Mouse (Mus musculus) testis, postnatal 14 days (tissue): Measurements from ENCODE around the gene Ccdc169.

Experiments used
- DNase-seq: peaks from one replicate; pipeline ENCODE4 v3.0.0; 2021; ENCODE audit warnings: low spot score

Ccdc169 gene

DNA sequence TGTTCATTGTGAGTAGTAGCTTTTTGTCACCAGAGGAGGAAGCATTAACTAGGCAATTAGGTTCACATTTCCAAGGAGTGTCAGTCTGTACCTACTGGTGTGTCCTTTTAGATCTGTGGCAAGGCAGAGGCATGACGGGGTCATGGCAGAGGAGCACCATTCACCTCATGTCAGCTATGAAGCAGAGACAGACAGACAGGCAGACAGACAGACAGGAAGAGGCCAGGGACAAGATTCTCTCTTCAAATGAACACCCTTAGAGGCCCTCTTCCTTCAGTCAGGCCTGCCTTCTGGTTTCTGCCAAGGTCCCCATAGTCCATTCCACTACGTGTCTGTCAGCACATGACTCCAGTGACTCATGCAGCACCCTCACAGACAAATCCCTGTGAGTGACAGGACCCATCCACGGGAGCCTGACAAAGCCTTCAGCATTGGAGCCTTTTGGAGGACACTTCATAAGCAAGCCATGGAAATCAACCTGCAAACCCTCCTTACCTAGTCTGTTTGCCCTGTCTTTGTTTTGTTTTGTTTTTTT is 14.7 kb upstream of the Ccdc169 start:
- DNase-seq: no peak

DNA sequence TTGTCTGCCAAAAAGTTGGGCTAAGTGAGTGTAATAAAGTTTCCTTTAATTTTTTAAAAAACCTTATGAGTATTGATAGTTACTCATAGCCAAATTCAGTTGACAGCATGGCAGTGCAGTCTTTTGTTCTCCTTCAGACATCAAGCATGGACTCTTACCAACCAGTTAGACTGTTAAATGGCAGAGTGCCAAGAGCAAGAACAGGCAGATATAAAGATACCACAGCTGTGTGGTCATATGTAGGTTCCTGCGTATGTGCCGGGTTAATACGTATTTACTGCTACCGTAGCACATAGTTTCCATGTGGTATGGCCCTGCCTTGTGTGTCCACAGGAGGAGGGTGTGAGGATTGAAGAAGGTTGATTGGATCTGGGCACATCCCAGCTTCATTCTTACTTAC is 14.1 kb upstream of the Ccdc169 start:
- no peak for DNase-seq

DNA sequence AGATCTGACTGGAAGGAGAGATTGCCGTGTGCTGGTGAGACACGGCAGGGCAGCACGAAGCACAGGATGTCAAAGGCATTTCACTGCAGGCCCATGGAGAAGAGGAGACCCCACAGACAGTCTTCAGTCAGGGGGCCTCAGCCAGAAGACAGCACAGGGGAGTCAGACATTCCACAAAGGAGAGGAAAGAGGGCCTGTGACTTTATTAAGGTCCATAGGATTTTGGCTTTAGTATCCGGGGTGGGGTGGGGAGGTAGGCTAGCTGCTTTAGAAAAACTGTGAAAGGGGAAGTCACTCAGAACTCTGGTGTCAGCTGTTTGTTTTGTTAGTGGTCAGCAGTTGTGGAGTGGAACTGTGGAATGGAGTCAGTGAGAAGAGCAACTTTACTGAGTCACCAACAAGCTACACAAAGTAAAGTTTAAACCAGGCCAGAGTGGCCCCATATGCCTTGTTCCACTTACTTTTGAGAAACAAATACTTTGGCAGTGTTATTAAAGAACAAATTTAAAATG is 7.9 kb upstream of the Ccdc169 start:
- no peak for DNase-seq

DNA sequence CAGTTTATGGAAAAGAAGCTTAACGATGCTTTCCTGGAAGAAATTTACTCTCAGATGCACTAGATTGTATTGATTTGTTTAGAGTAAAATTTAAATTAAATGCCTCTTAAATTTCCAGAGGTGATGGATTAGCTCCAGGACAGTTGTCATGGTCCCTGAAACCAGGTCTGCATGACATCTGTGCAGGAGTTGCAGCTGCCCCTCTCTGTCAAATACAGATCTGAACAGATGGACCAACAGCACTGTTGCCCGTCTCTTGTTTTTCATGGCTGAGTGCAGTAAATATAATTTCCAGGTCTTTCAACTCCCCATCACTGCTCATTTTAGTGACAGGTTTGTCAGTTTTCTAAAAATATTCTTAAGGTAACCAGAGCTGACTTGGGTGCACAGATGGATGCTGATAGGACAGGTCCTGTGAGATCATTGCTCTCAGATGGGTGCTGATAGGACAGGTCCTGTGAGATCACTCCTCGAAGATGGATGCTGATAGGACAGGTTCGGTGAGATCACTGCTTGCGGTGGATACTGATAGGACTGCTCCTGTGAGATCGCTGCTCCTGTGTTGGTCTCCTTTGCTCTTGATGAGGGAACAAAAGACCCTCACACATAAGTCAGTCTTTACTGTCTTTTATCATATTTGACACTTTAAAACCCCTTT is 5.4 kb upstream of the Ccdc169 start:
- DNase-seq: no peak

DNA sequence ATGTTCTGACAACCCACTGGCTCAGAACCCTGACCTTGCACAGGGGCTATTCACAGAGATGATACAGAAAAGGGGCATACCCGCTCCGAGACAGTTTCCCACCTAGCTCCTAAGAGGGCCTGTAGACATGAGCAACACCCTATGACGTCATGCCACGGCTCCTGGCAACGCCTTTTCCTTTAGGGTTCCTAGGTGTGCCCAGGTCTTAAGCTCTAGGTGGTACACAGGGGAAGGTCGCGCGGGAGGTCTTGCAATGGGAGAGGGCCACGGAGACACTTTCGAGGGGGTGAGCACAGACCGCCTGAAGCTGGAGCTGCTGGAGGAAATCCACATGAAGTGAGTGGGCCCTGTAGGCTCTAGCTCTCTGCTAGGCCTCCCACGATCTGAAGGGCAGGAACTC is 2.7 kb downstream of the Ccdc169 start:
- no peak for DNase-seq

DNA sequence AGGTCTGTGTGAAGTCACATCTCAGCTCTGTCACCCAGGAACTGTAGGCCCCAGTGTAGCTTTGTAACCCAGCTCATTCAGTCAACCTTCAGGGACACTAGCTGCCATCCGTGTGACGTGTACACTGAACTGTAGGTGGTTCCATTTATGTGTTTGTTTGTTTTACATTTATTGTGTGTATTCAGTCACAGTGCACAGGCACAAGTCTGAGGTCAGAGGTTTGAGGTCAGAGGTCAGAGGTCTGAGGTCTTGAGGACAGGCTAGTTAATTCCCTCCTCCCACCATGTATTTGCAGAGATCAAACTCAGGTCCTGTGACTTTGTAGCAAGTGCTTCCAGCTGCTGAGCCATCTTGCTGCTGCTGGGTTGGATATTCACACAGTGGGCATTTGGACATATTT is 4.3 kb downstream of the Ccdc169 start:
- no peak for DNase-seq

DNA sequence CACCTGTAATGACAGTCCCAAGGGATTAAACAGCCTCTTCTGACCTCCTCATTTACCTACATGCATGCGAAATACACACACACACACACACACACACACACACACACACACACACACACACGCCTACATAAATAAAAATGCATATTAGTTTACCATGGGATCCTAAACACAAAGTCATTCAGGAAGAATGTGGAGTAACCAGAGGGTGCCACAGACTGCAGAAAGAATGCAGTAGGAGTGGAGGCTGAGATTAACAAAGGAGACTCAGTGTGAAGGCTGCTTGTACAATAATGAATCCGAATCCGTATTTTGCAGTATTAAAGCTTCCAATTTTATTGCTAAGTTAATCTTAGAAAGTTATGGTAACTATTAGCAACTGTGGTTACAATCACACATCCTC is 7.8 kb downstream of the Ccdc169 start:
- no peak for DNase-seq

DNA sequence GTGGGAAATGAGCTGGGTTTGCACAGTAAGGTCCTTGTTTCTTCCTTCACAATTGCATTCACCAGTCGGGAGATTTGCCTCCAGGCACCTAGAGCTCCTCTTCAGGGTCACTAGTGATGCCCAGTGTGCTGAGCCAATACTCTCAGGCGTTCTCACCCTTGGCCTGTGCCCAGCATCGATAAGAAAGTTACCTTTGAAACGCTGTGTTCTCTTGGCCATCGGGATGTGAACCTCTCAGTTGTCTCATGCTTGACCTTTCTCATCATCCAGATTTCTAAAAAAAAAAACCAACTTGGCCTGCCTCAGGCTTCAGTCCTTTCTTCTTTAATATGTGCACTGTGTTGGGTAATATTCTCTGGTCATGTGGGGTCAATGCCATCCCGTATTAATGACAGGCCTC is 9.3 kb downstream of the Ccdc169 start:
- peak; percentile 83 for DNase-seq

DNA sequence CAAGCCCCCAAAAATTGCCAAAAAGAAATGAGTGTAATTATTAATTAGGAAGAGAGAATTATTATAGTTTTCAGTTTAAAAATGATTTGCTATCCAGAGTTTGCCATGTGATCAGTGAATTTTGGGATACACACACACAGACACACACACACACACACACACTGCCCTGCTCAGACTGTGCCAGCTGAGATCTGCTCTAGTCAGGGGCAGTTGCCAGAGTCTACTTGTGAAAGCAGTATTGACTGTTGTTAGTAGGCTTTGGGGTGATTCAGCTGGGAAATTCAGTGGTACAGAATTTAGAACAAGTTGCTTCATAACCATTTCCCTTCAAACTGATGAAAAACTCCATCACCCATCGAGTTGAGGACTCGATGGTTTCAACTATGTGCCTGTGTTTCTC is 10.0 kb downstream of the Ccdc169 start:
- no peak for DNase-seq

DNA sequence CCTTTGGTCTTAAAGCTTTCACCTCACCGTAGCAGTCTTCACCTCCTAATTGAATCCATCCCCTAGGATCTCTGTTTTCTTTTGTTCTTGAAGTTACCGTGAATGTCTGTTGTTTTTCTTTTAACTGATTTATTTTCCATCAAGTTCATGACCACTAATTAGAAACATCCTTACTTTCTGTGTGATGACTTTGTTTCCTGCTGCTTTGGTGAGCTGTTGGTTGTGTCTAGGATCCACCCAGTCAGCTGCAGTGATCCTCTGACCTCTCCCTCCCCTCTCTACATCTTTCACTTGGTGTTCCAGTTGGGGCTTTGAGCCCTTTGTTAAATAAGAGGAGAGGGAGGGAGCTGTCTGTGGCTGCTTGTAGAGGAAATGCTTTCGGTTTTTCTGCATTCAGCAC is 11.0 kb downstream of the Ccdc169 start:
- DNase-seq: no peak

DNA sequence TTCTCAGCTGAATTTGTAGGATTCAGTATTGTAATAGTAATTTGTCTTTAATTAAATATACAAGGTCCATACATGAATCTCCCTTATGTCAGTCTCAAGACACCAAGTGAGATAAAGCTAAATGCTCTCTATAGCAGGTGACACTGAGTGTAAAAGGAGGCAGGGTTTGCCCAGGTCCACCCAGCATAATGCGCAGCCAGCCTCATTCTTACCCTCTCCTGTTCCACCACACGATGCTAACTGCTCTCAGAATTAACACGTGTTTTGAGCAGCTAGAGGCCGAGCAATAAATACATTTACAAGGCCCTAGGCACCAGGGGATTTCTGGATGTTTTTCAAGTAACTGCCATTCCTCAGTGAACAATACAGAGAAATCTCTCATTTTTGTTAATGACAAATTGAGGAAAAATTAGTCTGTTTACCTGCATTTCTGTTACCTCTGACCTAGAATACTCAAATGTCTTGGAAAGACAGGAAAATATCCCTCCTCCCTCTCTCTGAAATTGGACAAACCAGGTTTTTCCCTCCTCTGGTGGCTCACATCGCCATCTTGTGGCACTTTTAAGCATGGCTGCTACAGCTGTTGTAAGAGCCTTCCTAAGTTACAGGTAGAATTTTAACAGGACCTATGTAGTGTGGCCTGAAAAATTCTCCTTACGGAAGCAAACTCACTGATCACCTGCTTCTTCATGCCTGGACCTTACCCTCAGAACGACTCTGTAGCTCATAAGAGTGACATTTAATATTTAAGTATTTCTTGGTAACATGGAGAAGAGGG is 14.7 kb downstream of the Ccdc169 start:
- no peak for DNase-seq

DNA sequence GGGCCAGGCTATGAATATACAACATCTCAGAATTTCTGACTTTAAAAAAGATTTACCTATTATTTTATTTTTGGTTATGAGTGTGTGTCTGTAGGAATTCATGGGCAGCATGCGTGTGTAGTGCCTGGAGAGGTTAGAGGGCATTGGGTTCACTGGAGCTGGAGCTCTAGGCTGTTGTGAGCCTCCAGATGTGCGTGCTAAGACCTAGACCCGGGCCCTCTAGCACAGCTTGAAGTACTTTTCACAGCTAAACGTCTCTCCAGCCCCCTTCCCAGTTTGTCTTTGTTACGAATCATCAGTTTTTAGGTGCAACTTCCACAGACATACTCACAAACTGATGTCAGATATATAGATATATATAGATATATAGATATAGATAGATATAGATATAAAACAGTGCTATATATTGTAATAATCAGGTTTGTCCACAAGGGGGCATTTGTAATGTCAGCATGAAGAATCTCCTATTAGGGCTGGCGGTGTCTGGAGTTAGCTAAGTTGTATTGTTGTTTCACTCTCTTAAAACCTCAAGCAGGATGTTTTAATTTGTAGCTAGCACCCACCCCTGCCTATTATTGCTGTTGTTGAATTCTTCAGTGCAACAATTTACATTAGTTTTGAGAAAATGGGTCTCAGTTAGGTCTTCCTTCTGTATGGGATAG is 15.7 kb downstream of the Ccdc169 start:
- no peak for DNase-seq

DNA sequence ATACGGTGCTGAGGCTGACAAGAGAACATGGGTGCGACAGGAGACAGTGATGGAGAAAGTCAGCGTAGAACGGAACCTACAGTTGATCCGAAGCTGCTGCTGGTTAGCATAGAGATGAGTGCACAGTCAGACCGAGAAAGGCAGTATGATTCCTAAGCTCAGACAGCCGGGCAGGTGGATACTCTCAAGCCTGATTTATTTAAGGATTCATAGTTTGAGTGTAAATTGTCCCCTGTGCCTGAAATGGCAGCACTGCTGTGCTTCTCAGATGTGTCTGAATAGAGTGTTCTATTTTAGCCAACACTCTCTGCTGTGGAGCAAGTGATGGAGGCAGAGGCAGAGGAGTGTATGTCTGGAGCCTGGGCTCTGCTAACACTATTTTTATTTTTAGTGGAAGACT is 17.0 kb downstream of the Ccdc169 start:
- DNase-seq: no peak

DNA sequence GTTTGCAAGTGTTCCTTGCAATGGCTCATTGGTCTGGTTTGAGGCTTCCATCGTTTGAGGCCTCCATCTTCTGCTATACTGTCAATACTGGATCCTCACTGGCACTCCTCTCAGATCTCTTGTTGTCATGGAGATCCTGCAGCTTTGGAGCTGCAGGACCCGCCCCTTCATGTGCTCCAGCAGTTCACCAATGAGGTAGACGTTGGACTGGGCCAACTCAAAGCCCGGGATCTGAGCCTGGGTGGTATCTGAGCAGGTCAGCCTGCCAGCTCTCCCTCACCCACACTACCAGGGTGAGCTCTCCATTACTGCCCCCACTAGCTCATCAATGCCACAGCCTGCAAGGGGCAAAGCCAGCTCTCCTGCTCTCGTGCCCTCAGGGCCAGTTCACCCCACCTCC is 20.3 kb downstream of the Ccdc169 start:
- no peak for DNase-seq

DNA sequence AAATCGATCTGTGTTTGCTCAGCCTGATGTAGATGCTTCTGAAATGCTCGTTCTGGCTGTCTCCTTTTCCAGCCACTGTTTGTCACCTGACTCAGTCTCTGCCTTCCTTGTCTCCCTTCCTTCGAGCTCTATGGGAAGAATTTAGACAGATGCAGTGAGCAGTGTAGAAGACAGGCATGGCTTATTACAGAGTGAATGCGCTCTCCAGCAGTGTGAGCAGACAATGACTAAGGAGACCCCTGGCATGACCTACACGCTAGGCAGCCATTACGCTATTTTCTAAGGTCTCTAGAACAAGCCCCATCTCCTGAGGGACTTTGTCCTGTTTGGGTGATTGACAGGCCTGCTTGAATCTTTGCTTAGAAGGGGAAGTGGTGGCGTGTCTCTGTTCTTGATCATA is 24.0 kb downstream of the Ccdc169 start:
- no peak for DNase-seq

DNA sequence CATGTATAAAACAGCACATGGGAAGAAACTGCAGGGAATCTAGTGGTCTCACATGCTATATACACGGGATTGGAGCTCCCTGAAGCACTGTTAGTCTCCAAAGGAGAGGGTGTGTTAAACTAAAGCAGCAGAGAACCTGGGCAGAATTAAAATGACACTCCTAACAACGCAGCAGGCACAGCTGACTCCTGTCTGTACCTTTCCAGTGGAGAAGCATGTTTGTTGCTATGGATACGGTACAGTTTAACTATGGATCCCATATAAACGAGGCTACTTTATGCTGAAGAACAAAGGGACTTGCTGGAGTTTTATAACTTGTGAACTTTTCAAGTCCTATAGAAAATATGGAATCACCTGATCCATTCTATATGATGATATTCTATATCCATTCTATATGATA is 26.4 kb downstream of the Ccdc169 start:
- DNase-seq: no peak

DNA sequence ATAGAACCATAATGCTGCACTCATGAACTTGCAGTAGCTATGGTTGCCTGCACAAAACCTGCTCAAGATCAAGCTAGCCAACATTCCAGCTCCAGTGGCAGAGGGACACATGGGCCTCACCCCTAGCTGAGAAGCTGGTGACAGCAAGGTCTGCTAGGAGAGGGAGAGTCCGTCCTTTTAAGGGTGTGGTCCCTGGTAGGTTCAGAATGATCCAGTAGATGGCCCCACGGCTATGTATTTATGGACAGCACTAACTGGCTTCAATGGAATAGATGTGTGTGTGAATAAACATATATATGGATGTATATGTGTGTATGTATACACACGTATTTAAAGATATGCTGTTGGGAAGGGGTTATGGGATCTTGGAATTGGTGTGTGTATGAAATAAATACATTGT is 35.3 kb downstream of the Ccdc169 start:
- DNase-seq: no peak

DNA sequence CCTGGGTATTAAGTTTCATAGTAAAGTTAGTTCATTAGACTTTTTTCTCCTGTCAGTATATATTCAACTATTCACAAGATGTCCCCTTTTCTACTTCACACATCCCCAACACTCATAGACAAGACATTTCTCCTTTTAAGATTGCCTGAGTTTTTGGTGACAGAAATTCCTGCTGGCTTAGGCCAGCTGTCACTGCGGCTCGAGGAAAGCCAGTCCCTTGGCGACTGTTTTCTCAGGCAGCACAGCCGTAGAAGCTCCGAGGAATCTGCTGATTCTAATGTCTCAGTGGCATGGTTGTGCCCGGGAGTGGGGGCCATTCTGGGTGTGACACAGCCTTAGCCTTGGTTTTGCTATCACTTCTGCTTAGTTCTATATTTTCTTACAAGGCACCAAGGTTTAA is 40.1 kb downstream of the Ccdc169 start:
- DNase-seq: no peak

DNA sequence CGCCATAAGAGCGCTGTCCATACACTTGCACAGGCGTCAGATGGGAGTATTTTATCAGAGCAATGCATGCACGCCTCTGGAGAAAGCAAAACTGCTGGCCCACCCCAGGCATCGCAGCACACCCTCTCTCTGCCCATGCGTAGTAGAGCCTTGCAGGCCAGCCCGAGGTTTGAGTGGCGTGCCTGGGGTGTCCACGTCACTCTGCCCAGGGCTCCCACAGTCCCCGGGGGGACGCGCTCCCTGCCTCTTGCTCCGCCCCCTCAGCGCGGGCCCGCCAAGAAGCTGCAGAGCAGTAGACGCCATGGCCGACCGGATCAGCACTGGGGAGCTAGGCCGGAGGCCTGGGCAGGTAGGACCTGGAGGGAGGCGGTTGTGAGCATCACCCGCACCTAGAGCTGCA is 44.6 kb downstream of the Ccdc169 start, which contains the start of gene Sohlh2:
TSS of gene Sohlh2 (plus strand) at position 263 of the 400 bp plus-strand sequence.
- peak; percentile 85 for DNase-seq

DNA sequence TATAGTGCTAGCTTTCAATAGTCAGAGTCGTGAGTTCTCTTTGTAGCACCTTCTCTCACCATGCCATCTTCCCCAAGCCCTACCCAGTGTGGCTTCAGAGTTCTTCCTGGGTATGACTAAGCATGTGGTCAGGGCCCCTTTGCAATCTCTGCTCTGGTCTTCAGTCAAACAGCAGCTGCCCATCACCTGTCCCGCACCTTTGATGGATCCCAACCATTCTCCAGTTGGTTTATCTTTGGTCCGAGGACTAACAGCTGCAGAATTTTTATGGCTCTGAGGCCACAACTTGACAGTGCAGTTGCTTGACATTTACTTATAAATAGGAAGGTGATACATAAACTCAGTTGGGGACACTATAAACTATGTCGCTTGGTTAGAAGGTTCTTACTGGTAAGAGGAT is 54.5 kb downstream of the Ccdc169 start:
- DNase-seq: no peak

DNA sequence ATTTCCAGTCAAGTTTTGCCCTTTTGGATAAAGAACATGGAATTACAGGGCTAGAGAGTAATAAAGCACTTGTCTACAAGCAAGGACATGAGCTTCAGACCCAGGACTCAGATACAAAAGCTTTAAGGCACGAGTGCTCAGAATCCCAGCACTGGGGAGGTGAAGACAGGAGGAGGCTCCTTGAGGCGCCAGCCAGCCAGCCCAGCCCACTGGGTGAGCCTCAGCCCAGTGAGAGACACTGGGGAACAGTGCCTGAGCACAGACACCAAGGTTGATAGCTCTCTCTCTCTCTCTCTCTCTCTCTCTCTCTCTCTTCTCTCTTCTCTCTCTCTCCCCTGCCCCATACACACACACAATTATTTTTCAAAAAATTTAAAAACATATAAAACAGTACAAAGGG is 56.2 kb downstream of the Ccdc169 start:
- no peak for DNase-seq

DNA sequence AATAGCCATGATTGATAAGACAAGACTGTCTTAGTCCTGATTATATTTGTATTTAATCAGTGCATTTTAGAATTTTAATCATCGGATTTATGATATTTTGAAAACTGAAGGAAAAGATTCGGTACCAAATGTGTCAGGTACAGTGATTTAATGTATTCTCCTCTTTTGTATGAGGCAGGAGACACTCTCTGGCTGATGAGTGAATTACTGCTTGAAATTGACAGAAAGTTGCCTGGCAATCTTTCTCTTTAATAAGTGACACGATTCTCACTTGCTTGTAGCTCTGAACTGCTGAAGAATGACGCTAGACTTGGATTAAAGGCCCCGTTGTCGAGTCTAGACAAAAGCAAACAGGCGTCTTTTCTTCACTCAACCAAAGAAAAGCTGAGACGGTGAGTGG is 57.7 kb downstream of the Ccdc169 start:
- no peak for DNase-seq
